Mouse (Mus musculus) liver, embryonic 14.5 days (tissue): ENCODE results near the gene Pfkl.

Experiments used
- CTCF ChIP-seq: IDR thresholded peaks from 2 replicates; pipeline ENCODE4 v1.5.1; 2016; ENCODE audit warnings: antibody characterized with exemption, low read depth, control low read depth
- EP300 ChIP-seq: IDR thresholded peaks from 2 replicates; pipeline ENCODE4 v1.6.1; 2016; ENCODE audit warnings: antibody characterized with exemption, low read depth

DNA sequence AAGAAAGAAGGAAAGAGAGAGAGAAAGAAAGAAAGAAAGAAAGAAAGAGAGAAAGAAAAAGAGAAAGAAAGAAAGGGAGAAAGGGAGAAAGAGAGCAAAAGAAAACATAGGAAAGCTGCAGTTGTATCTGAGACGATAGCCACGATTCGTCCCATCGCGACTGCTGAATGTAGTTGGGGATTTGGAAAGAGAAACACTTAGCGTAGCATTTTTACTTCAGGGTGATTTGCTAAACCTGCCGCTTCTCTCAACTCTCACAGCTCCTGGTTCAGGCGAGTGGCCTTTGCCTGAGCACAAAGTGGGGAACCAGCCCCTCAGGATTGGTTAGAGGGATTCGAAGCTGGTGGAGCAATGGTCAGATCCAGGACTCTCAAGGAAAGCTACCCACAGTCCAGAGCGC, 452 bp upstream of the Pfkl start:
- TF ChIP-seq CTCF (no peak), EP300 (no peak)
